Mouse (Mus musculus) sigmoid colon, adult 10 weeks (tissue): Measurements from ENCODE around the gene Ube2q1. TPM values are rescaled to one million over a fixed set of nuclear protein-coding genes. Genes with fewer than 3 reads are reported as not detected.

Experiments used
- polyA plus RNA-seq: library from polyadenylated mRNA; stranded (reverse); fragments of 350-450 nt; fragmentation: Illumina TruSeq; extraction: RNeasy Lipid Tissue Mini Kit (QIAGEN cat#74804); gene quantifications from one replicate; pipeline ENCODE4 v1.2.3, GENCODE M21; 2014; ENCODE audit warnings: low read depth, low replicate concordance

Gene Ube2q1
- 71.7 TPM for polyA plus RNA-seq

GRCm38 (mm10) chr3:89772968-89773709 lies at the start of gene Ube2q1:
TSS of gene Ube2q1 (plus strand) at chr3:89773616.

GRCm38 (mm10) chr3:89764119-89764724 lies 9.2 kb upstream of the Ube2q1 start, which contains the start of gene Chrnb2:
TSS of gene Chrnb2 (minus strand) at chr3:89764632.

GRCm38 (mm10) chr3:89830815-89831591 lies 57.6 kb downstream of the Ube2q1 start, which contains the start of gene She:
TSS of gene She (plus strand) at chr3:89831370.

Other genes starting within 250 kb of the Ube2q1 start
- gene Adar, start 58.6 kb upstream of the Ube2q1 start, polyA plus RNA-seq: 7.4 TPM
- 0.69 TPM for gene Chrnb2, start 9.0 kb upstream of the Ube2q1 start, polyA plus RNA-seq
- 3.7 TPM for gene She, start 57.8 kb downstream of the Ube2q1 start, polyA plus RNA-seq
- gene Il6ra, start 139.6 kb downstream of the Ube2q1 start, polyA plus RNA-seq: 4.9 TPM
- gene Atp8b2, start 189.9 kb downstream of the Ube2q1 start, polyA plus RNA-seq: 8.8 TPM
- 34.5 TPM for gene Hax1, start 225.2 kb downstream of the Ube2q1 start, polyA plus RNA-seq